Comparison of ENCODE assay signal across 8 mouse cellular contexts in the genomic region with DNA sequence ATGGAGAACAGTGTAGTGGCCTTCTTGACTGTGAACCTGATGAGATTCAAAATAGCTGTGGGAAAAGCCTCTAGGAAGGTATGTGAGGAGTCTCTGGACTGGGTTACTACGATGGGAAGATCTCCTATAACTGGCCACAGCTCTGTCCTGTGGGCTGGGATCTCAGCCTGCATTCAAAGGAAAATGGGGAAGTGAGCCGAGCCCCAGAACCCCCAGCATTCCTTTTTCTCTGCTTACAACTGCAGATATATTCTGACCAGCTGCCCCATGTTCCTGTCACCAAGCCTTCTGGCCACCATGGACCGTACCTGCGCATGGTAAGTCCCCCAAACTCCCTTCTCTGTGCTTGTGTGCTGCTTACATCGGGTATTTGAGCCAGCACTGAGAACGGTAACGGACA. TPM values are rescaled to one million over a fixed set of nuclear protein-coding genes. Genes with fewer than 3 reads are reported as not detected.
DNase-seq lines count a peak whose midpoint lies in the region; ATAC-seq and TF ChIP-seq lines count a peak whose summit lies in the region.

Gene Ntpcr (plus strand): TSS at position 218 of the 400 bp plus-strand sequence.

- no peak for TF ChIP-seq CTCF in hindbrain, postnatal 0 days (IDR thresholded peaks at IDR 0.05; ENCODE audit: low read depth)

- no peak within 1 kb of the TSS for H3K27ac ChIP-seq in hindbrain, postnatal 0 days
- H3K27ac ChIP-seq in macrophage: peak within 1 kb of the TSS; percentile 22; the same call in 1 of the 2 replicates

- H3K4me2 ChIP-seq in hindbrain, postnatal 0 days (ENCODE audit: low read depth, low read length): no peak within 1 kb of the TSS

- 82% methylated on average over 7 of the region's 7 CpGs for WGBS in hindbrain, postnatal 0 days
- WGBS in macrophage (ENCODE audit: missing documents): 56% methylated on average over 7 of the region's 7 CpGs

- DNase-seq in frontal cortex, adult 2 months (ENCODE audit: extremely low spot score in 1 of 2, low spot score in 1 of 2): no peak
- DNase-seq in frontal cortex, postnatal 36 days (ENCODE audit: low spot score in 2 of 2): no peak
- no peak for DNase-seq in adrenal gland, adult 8-10 months
- DNase-seq in gastrocnemius, postnatal 14 days: no peak
- DNase-seq in hindbrain, postnatal 0 days (ENCODE audit: low spot score): no peak
- no peak for DNase-seq in T-cell, adult 2 months (ENCODE audit: low spot score)
- no peak for DNase-seq in cerebellum, adult 18-20 months

- intact Hi-C loops in gastrocnemius, postnatal 14 days (cut with DNase I; ENCODE audit: low total_unique reads): loop anchor here (10.0 kb wide), 1 partner anchor 155 kb away; no protein-coding TSS in a partner anchor

- H3K9ac ChIP-seq in hindbrain, postnatal 0 days (replicated peaks; ENCODE audit: low read length): no peak within 1 kb of the TSS

- ATAC-seq in hindbrain, postnatal 0 days: no peak

- H3K9me3 ChIP-seq in hindbrain, postnatal 0 days (ENCODE audit: low read length): no peaks in the 10 kb centered on the region

- no peaks in the 10 kb centered on the region for H3K36me3 ChIP-seq in hindbrain, postnatal 0 days (ENCODE audit: insufficient read depth, low read length)
- no peaks in the 10 kb centered on the region for H3K36me3 ChIP-seq in macrophage (ENCODE audit: inconsistent target)

- H3K79me2 ChIP-seq in macrophage (ENCODE audit: inconsistent target): peaks cover 5% of the 10 kb centered on the region; the same call in 1 of the 2 replicates

- H3K4me1 ChIP-seq in hindbrain, postnatal 0 days (ENCODE audit: insufficient read depth, low read length): peaks cover 4% of the 10 kb centered on the region; the same call in 1 of the 2 replicates

- no peak within 1 kb of the TSS for H3K4me3 ChIP-seq in hindbrain, postnatal 0 days (ENCODE audit: low read length)
- H3K4me3 ChIP-seq in macrophage (ENCODE audit: inconsistent target): no peak within 1 kb of the TSS

- H3K27me3 ChIP-seq in hindbrain, postnatal 0 days (ENCODE audit: insufficient read depth, low read length): no peaks in the 10 kb centered on the region

RNA-seq across cellular contexts. Expression of gene Ntpcr, which starts in this region (rescaled TPM):
- 47.9 and 51.5 TPM in 2 replicates for polyA plus RNA-seq in frontal cortex, adult 2 months (2012; rRNA removed)
- total RNA-seq in adrenal gland, adult 8-10 months (2022): 10 to 100 TPM; 21.1 to 25.4 (median 23.7) TPM
- total RNA-seq in gastrocnemius, postnatal 14 days (2021): 10 to 100 TPM; 11.9 to 14.3 TPM
- total RNA-seq in hindbrain, postnatal 0 days (2014; rRNA removed): 24.9 and 37.1 TPM in 2 replicates
- 35.1 and 35.2 TPM in 2 replicates for polyA plus RNA-seq in hindbrain, postnatal 0 days (2015; fragmentation: Nextera tagmentation; extraction: Ambion mirVana)
- total RNA-seq in macrophage (2018; cell fraction: chromatin; rRNA removed): 10 to 100 TPM in 17 of 26 experiments, 1 to 10 TPM in 9; 1.2 to 39.1 (median 15.2) TPM
- 10 to 100 TPM; 20.8 to 49.8 (median 34.0) TPM for total RNA-seq in macrophage (2018; cell fraction: cytosol; rRNA removed)
- total RNA-seq in macrophage (2018; cell fraction: nucleus; rRNA removed): 10 to 100 TPM in 21 of 26 experiments, 1 to 10 TPM in 5; 5.5 to 45.9 (median 15.3) TPM
- 20.0 to 70.1 TPM (median 33.8 TPM) in 3 replicates for polyA plus RNA-seq in macrophage (2018)
